Mouse (Mus musculus) liver, embryonic 14.5 days (tissue): Measurements from ENCODE around the gene Col6a3. TPM values are rescaled to one million over a fixed set of nuclear protein-coding genes. Genes with fewer than 3 reads are reported as not detected.

Experiments
- ATAC-seq: fragments of 200-750 bp; cut with Nextera tagmentation; 2 replicates; pipeline ENCODE4 v1.8.0; 2017; ENCODE audit warnings: moderate number of reproducible peaks, mild to moderate bottlenecking, moderate library complexity; ENCODE audit not compliant: insufficient read depth
- DNase-seq, 3 experiments: peaks; one replicate each; pipeline ENCODE4 v3.0.0-alpha.2; 2012 to 2013; ENCODE audit warnings: low read depth in 3 of 3, low spot score in 3 of 3
- H3K27ac ChIP-seq: fragments of 300-500 bp; sonication (generic); 2 replicates; pipeline ENCODE4 v1.5.1; 2014; ENCODE audit warnings: moderate library complexity, mild to moderate bottlenecking, control low read depth, inconsistent platforms
- H3K27me3 ChIP-seq: fragments of 300-500 bp; sonication (generic); 2 replicates; pipeline ENCODE4 v1.6.1; 2014; ENCODE audit warnings: mild to moderate bottlenecking, low read length, moderate library complexity; ENCODE audit not compliant: control insufficient read depth, insufficient read depth
- H3K36me3 ChIP-seq: fragments of 300-500 bp; sonication (generic); replicated peaks from 2 replicates; pipeline ENCODE4 v1.6.1; 2014; ENCODE audit warnings: low read depth; ENCODE audit not compliant: control insufficient read depth, insufficient read depth
- H3K4me1 ChIP-seq, 2 experiments: fragments of 200-500 bp in 1 of 2; fragments of 300-500 bp in 1 of 2; sonication (generic) in 1 of 2; replicated peaks; 2 replicates each; pipeline ENCODE4 v1.6.1; 2012 to 2014; ENCODE audit warnings: antibody characterized with exemption in 1 of 2, inconsistent platforms in 1 of 2, low read length in 1 of 2; ENCODE audit not compliant: control insufficient read depth in 2 of 2, insufficient read depth in 2 of 2
- H3K4me2 ChIP-seq: fragments of 300-500 bp; sonication (generic); 2 replicates; pipeline ENCODE4 v1.6.1; 2014; ENCODE audit warnings: low read depth, mild to moderate bottlenecking, control low read depth, moderate library complexity
- H3K4me3 ChIP-seq, 2 experiments: fragments of 200-500 bp in 1 of 2; fragments of 300-500 bp in 1 of 2; sonication (generic) in 1 of 2; 2 replicates each; pipeline ENCODE4 v1.5.1; 2012 to 2014; ENCODE audit warnings: low read depth in 2 of 2, low read length in 2 of 2, mild to moderate bottlenecking in 2 of 2, control low read depth in 1 of 2, inconsistent platforms in 1 of 2, moderate library complexity in 1 of 2; ENCODE audit not compliant: insufficient read depth in 1 of 2
- H3K9ac ChIP-seq: fragments of 300-500 bp; sonication (generic); replicated peaks from 2 replicates; pipeline ENCODE4 v1.6.1; 2014; ENCODE audit warnings: mild to moderate bottlenecking, control low read depth, moderate library complexity
- H3K9me3 ChIP-seq: fragments of 300-500 bp; sonication (generic); 2 replicates; pipeline ENCODE4 v1.6.1; 2016; ENCODE audit warnings: low read length, mixed read lengths; ENCODE audit not compliant: control insufficient read depth
- CTCF ChIP-seq: IDR thresholded peaks from 2 replicates; pipeline ENCODE4 v1.5.1; 2016; ENCODE audit warnings: antibody characterized with exemption, low read depth, control low read depth
- EP300 ChIP-seq: IDR thresholded peaks from 2 replicates; pipeline ENCODE4 v1.6.1; 2016; ENCODE audit warnings: antibody characterized with exemption, low read depth
- WGBS: fragments of 180-500 bp; shearing (Covaris S2); extraction: QIAGEN DNeasy Blood & Tissue Kit; methylation state at CpG from one replicate; pipeline ENCODE4 v1.1.7; 2014; ENCODE audit not compliant: insufficient replicate concordance; 5-methylcytosine and 5-hydroxymethylcytosine counted together
- polyA plus RNA-seq, 2 experiments: library from polyadenylated mRNA; depleted of rRNA in 1 of 2; stranded (reverse) in 1 of 2; unstranded in 1 of 2; fragments of >200 nt; fragmentation: Nextera tagmentation in 1 of 2; extraction: Ambion mirVana in 1 of 2; gene quantifications; 2 replicates each; pipeline versions ENCODE4 v1.2.1 to v1.2.3; 2012 to 2014

Col6a3 gene
- polyA plus RNA-seq, 2 experiments = 2.8 to 4.2 TPM

DNA sequence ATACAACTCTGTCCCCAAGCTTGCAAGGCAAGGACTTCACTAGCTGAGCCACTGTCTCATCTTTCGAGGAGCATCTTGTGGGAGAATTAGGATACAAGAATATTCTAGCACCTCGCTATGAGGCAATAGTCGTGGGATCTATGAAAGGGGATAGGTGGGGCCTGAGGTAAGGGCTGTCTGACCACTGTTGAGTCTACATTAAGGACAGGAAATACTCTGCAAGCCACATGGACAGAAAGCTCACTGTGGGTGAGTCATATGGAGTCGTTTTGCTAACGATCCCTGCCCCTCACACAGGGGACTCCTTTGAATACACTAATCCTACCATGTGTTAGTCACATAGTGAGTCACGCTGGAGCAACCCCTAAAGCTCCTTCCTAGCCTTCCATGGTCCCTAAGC, 9.1 kb downstream of the Col6a3 start:
- ATAC-seq = no peak
- 32% methylated on average over 6 of the region's 6 CpGs for WGBS

GRCm38 (mm10) chr1:90830006-90830405, 13.8 kb downstream of the Col6a3 start:
- Histone ChIP-seq H3K9me3 (no peaks in the 10 kb centered on the region), H3K9ac (no peak overlapping the region), H3K27ac (no peak overlapping the region), H3K27me3 (no peaks in the 10 kb centered on the region), H3K4me2 (no peak overlapping the region), H3K36me3 (no peaks in the 10 kb centered on the region), H3K4me1 (no peaks in the 10 kb centered on the region), H3K4me3 (no peak overlapping the region)
- DNase-seq (no peak), ATAC-seq (no peak)
- TF ChIP-seq CTCF = no peak
- TF ChIP-seq EP300 = no peak
- WGBS = 46% methylated on average over 6 of the region's 6 CpGs

More for the DNA sequence above, 9.1 kb downstream of the Col6a3 start:
- H3K27me3 ChIP-seq = no peaks in the 10 kb centered on the region
- H3K9ac ChIP-seq = no peak overlapping the region
- no peaks in the 10 kb centered on the region for H3K9me3 ChIP-seq
- no peak overlapping the region for H3K4me2 ChIP-seq
- H3K36me3 ChIP-seq = no peaks in the 10 kb centered on the region
- no peak overlapping the region for H3K27ac ChIP-seq
- TF ChIP-seq CTCF (no peak), EP300 (no peak)
- H3K4me1 ChIP-seq = no peaks in the 10 kb centered on the region
- DNase-seq = no peak
- no peak overlapping the region for H3K4me3 ChIP-seq

- WGBS = 71% methylated on average over 15 of the region's 15 CpGs
- Histone ChIP-seq H3K27me3 (no peaks in the 10 kb centered on the region), H3K4me3 (no peak overlapping the region), H3K4me1 (no peaks in the 10 kb centered on the region), H3K36me3 (no peaks in the 10 kb centered on the region), H3K9me3 (no peaks in the 10 kb centered on the region), H3K27ac (no peak overlapping the region), H3K9ac (no peak overlapping the region), H3K4me2 (no peak overlapping the region)
- ATAC-seq (no peak), DNase-seq (no peak)
- TF ChIP-seq EP300 = no peak
- TF ChIP-seq CTCF = no peak
Measured at GRCm38 (mm10) chr1:90813226-90813625, 30.5 kb downstream of the Col6a3 start.

DNA sequence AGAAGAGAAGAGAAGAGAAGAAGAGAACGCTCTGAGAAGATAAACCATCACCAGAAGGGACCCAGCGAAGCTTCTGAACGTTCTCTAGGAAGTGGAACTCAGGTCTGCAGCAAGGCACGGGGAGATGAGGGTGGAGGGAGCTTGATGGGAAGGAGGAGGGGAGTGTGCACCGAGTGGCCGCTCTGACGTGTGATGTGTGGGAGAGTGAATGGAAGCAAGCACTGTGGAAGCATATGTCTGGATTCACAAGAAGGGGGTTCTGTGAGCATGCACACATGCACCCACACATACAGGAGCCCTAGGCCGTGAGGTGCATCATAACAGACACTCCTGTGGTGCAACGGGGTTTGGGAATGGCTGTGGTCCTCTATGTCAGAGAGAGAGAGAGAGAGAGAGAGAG, 34.8 kb downstream of the Col6a3 start:
- H3K9ac ChIP-seq = no peak overlapping the region
- no peaks in the 10 kb centered on the region for H3K9me3 ChIP-seq
- WGBS = 44% methylated on average over 9 of the region's 9 CpGs
- H3K27ac ChIP-seq = no peak overlapping the region
- no peaks in the 10 kb centered on the region for H3K4me1 ChIP-seq
- ATAC-seq = no peak
- H3K4me3 ChIP-seq = no peak overlapping the region
- no peak for TF ChIP-seq EP300
- no peak for TF ChIP-seq CTCF
- no peaks in the 10 kb centered on the region for H3K36me3 ChIP-seq
- DNase-seq = no peak
- no peak overlapping the region for H3K4me2 ChIP-seq
- H3K27me3 ChIP-seq = no peaks in the 10 kb centered on the region

DNA sequence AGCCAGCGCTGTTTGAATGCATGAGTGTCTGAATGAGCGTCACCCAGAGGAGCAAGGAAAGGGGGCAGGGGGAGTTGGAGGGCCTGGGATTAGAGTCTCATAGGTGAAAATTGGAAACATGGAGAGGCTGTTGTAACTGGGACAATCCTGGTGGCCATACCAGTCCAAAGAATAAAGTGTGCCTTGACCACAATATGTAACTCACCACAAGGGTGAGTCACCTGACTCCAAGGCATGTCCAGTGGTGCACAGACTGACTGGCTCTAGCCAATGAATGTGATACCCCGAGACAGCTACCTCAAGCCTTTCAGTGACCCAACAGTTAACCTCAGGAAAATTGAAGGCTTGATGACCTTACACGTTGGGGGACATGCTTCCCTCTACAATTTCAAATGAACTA, 40.7 kb downstream of the Col6a3 start:
- Histone ChIP-seq H3K27me3 (no peaks in the 10 kb centered on the region), H3K27ac (no peak overlapping the region), H3K4me3 (no peak overlapping the region), H3K9me3 (no peaks in the 10 kb centered on the region), H3K4me1 (no peaks in the 10 kb centered on the region), H3K4me2 (no peak overlapping the region), H3K36me3 (no peaks in the 10 kb centered on the region), H3K9ac (no peak overlapping the region)
- ATAC-seq (no peak), DNase-seq (no peak)
- TF ChIP-seq EP300 (no peak), CTCF (no peak)
- WGBS = 73% methylated on average over 4 of the region's 4 CpGs

DNA sequence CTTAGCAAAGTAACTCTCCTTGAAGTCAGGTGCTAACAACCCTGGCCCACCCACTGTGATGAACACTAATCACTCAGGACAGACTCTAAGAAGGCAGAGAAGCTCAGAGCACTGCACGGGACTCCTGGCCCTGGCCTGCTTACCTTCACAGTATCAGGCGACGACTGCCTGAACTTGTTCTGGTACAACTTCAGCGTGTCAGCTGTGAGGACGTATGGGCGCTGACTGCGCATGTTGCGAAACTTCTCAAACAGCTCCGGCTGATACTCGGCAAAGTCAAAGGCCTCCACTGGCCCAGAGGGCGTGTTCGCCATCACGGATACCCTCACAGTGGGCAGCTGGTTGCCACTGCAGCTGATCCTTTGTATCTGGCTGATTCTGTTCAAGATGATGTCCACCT, 42.7 kb downstream of the Col6a3 start:
- TF ChIP-seq CTCF (no peak), EP300 (no peak)
- Histone ChIP-seq H3K27ac (no peak overlapping the region), H3K9ac (no peak overlapping the region), H3K4me2 (no peak overlapping the region), H3K4me3 (no peak overlapping the region), H3K4me1 (no peaks in the 10 kb centered on the region), H3K9me3 (no peaks in the 10 kb centered on the region), H3K36me3 (no peaks in the 10 kb centered on the region), H3K27me3 (no peaks in the 10 kb centered on the region)
- WGBS = 70% methylated on average over 13 of the region's 13 CpGs
- no peak for DNase-seq
- ATAC-seq = no peak
